Mouse (Mus musculus): Measurements from ENCODE around the gene 5730522E02Rik.

DNA sequence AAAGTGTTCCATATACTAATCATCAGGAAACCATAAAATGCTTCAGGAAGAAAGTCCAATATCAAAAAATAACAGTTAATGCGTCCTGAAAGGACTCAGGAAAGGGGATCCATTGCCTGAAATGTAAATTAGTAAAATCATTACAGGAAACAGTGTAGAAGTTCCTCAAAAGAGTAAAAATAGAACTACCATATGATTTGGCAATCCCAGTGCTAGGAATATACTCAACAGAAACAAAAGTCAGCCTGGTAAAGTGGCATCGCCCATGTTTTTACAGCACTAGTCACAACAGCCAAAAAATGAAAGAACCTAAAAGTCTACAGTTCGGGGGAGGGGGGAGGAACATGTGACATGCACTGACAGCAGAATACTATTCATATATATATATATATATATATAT lies 70.5 kb downstream of the 5730522E02Rik start:
- TF ChIP-seq CTCF (IDR thresholded peaks at IDR 0.05; ENCODE audit: control insufficient read depth, insufficient read depth, insufficient replicate concordance, low read depth, low read length) (no peak), POLR2A (IDR thresholded peaks at IDR 0.05; ENCODE audit: control insufficient read depth, low read depth, low read length) (no peak)
